Mouse (Mus musculus) telencephalon, adult 2 months (tissue): ENCODE data around the gene Ctbp2.
"Not testable (repeated sequence)": the region's sequence is repeated elsewhere in the genome, so short reads cannot be mapped to it uniquely, and the experiment has no call there.

ENCODE experiments used
- DNase-seq: peaks from one replicate; pipeline ENCODE4 v3.0.0-alpha.2; 2011; ENCODE audit warnings: low read depth, low spot score

Ctbp2 gene

DNA sequence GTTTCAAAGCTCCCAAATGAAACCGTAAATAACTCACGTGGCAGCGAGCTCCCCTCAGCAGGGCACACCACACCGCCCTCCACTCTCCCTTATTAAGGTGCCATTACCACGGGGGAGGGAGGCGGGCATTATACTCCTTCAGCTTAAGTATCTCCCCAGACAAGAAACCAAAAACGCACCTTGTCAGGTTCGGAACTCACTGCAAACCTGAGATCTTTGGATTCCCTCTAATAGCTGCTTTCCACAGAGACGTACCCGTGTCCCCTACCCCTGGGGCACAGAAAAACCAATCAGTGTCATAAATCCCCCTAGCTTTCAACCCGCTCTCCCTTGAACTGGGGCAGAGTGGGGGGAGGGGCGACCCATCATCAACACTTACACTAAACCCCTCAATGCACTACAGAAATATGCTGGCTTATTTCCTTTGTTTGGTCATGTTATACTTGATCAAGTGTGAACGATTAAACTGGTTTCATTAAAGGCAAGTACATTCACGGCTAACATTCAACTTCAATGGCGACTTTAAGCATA lies 3.9 kb downstream of the Ctbp2 start:
- no peak for DNase-seq

GRCm38 (mm10) chr7:133117815-133118214 lies 6.3 kb downstream of the Ctbp2 start:
- DNase-seq, result no peak

GRCm38 (mm10) chr7:133116542-133116941 lies 7.6 kb downstream of the Ctbp2 start:
- DNase-seq, result no peak

GRCm38 (mm10) chr7:133115886-133116285 lies 8.3 kb downstream of the Ctbp2 start:
- DNase-seq, result no peak

DNA sequence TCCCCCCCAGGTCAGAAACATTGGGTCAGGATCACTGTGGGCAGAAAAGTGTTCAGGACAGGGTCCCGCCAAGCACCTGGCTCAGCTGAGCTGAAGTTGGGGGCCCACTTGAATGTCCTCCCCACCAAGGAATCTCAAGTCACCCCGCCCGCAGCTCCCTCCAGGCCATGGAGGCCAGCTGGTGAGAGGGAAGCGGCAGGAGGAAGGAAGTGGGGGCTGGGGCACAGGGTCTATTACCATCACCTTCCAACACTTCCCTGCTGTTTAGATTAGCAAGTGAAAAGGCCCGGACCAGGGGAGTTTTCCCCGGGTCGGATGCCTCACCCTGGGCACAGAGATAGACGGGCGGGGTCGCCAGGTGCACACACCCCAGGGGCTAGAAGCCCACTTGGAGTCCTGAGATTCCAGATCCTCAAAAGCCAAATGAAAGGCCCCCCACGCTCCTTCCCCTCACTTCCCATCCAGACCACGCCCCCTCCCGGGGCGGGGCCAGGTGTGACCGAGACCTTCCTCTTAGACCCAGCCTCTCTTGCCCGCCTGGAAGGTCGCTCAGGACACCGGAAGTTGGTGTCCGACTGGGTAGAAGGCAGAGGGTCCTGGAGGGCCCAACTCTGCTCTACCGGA lies 9.2 kb downstream of the Ctbp2 start:
- no peak for DNase-seq

DNA sequence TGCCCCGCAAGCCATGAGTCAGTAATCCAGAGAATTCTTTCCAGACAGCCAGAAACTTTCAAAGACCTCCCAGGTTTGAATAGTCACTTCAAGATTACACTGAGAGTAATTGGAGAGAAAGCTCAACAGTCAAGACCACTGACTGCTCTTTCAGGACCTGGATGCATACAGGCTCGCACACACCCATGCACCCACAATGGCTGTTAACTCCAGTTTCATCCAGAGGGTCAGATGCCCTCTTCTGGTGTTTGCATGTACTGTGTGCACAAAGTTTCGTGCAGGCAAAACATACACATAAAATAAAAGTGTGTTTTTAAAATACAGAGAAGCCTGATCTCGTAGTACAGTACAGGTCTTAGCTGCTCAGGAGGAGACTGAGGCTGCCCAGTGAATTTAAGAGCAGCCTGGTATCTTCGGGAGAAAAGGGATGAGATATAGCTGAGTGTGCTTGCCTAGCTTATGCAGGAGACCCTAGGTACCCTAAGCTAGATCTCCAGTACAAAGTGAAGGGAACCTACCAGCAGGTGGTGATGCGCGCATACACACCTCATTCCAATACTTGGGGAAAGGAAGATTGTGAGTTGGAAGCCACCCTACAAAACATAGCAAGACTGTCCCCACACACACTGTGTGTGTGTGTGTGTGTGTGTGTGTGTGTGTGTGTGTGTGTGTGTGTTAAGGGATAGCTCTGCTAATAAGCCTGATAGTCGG lies 10.8 kb downstream of the Ctbp2 start:
- DNase-seq, result no peak

GRCm38 (mm10) chr7:133112351-133112831 lies 11.8 kb downstream of the Ctbp2 start:
- DNase-seq, result no peak

GRCm38 (mm10) chr7:133109442-133109841 lies 14.7 kb downstream of the Ctbp2 start:
- DNase-seq, result no peak

DNA sequence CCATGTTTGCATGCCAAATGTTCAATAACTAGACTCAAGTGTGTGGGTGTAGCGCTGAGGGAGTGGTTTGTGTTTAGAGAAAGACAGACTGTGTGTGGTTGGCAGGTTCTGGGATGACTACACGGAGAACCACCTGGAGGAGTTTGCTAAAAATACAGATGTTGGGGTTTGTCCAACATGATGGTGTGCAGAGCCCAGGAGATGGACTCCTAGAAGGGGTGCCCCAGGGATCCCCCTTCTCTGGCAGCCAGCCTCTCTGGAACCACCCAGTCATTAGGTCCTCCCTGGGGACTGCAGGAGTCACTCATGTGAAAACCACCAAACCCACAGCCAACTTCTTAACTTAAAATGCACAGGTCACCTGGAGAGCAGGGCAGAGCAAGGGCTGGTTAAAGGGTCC lies 15.5 kb downstream of the Ctbp2 start:
- DNase-seq, result peak; percentile 53

DNA sequence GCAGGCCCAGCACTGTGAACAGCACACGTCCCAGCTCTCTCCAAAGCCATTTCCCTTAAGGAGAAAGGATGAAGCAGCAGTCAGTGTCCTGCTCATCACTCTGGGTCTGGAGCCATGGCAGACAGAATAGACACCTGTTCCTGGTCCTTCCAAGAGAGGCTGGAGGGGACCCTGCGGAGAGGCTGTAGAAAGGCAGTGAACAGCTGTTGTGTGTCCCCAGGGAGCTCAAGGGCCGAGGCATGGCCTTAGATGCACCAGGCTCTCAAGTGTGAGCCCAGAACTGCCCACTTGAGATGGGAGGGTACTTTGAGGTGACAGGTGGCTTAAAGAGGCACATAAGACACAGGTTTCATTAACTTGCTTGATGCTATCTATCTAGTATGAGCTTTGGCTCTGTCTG lies 21.6 kb downstream of the Ctbp2 start:
- DNase-seq, result no peak

- no peak for DNase-seq
Measured at GRCm38 (mm10) chr7:133101070-133101469, 23.1 kb downstream of the Ctbp2 start.

- no peak for DNase-seq
Measured at GRCm38 (mm10) chr7:133100178-133100577, 24.0 kb downstream of the Ctbp2 start.

DNA sequence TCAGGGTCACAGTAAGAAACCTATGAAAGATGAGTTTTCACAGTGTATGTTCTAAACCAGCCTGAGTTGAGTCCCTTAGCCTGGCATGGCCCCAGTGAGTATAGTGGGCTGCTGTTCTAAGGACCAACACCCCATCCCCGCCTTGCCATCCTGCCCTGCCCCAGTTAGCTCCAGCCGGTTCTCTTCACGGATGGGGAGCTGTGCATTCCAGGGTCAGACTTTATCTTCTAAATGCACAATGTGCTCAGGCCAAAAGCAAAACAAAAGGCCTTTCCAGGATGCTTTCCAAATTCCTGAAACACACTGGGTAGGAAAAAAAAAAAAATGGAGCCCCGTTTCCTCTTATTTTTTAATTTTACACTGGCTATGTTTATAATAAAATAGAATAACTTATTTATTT lies 24.9 kb downstream of the Ctbp2 start:
- no peak for DNase-seq

- DNase-seq, result no peak
Measured at GRCm38 (mm10) chr7:133098118-133098793, 25.9 kb downstream of the Ctbp2 start.

- not testable (repeated sequence) for DNase-seq
Measured at GRCm38 (mm10) chr7:133095610-133096009, 28.5 kb downstream of the Ctbp2 start.

GRCm38 (mm10) chr7:133094711-133095495 lies 29.3 kb downstream of the Ctbp2 start:
- DNase-seq, result no peak

GRCm38 (mm10) chr7:133094161-133094560 lies 30.0 kb downstream of the Ctbp2 start:
- no peak for DNase-seq

DNA sequence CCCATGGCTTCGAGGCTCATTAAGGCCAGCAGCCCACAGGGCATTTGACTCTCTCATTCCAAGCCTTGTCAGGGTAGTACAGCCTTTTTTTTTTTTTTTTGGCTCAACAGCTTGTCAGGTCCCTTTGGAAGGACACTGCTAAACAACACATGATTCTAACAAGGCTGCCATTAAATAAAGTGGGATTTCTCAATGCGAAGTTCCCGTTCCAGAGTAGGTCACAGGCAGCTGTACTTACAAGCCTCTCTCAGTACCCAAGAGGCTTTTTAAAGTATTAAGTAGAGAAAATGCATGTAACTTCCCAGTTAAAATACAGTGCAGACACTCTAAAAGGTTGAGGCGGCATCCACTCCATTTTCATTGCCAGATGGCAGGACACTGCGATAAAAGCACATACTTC lies 30.4 kb downstream of the Ctbp2 start:
- no peak for DNase-seq

GRCm38 (mm10) chr7:133090641-133091040 lies 33.5 kb downstream of the Ctbp2 start:
- no peak for DNase-seq

- DNase-seq, result no peak
Measured at GRCm38 (mm10) chr7:133089621-133090260, 34.4 kb downstream of the Ctbp2 start.

- DNase-seq, result peak; percentile 59
Measured at GRCm38 (mm10) chr7:133088830-133089261, 35.3 kb downstream of the Ctbp2 start.
